8 mouse cellular contexts compared by ENCODE assay signal in genomic region chr15:78434896-78435520, GRCm38 (mm10). TPM values are rescaled to one million over a fixed set of nuclear protein-coding genes. Genes with fewer than 3 reads are reported as not detected.
DNase-seq lines count a peak whose midpoint lies in the region; ATAC-seq and TF ChIP-seq lines count a peak whose summit lies in the region.
"Had no signal": no experiment of that assay in that cellular context is flagged by ENCODE, and none has a peak within 500 bp of the region (broad histone marks: within the 10 kb centered on the region; RNA-seq: fewer than 3 reads in every experiment).

No protein-coding gene starts in this region.

- peaks cover 40% of the 10 kb centered on the region for H3K36me3 ChIP-seq in kidney, embryonic 15.5 days
- H3K36me3 ChIP-seq in ES-Bruce4 (ENCODE audit: control insufficient read depth, insufficient read depth, low read length, poor library complexity, severe bottlenecking): no peaks in the 10 kb centered on the region

- no peak for ATAC-seq in kidney, embryonic 15.5 days (replicated peaks; ENCODE audit: low FRiP score)
- ATAC-seq in inflammation-experienced regulatory T-cells, adult 6 months: no peak

- WGBS in kidney, embryonic 15.5 days: 26% methylated on average over 6 of the region's 6 CpGs

- no peak for TF ChIP-seq EP300 in ES-Bruce4 (IDR thresholded peaks at IDR 0.05; ENCODE audit: insufficient read depth, low read depth, low read length)

- H3K27ac ChIP-seq in kidney, embryonic 15.5 days: no peak overlapping the region
- no peak overlapping the region for H3K27ac ChIP-seq in ES-Bruce4 (ENCODE audit: insufficient read depth, low read length)
- H3K27ac ChIP-seq: embryonic facial prominence, embryonic 13.5 days had no signal

- peak; percentile 64 for TF ChIP-seq CTCF in ES-Bruce4 (IDR thresholded peaks at IDR 0.05; ENCODE audit: low read depth, low read length)

- no peak overlapping the region for H3K4me2 ChIP-seq in kidney, embryonic 15.5 days
- H3K4me2 ChIP-seq: embryonic facial prominence, embryonic 13.5 days had no signal

- H3K4me1 ChIP-seq in kidney, embryonic 15.5 days: peaks cover 58% of the 10 kb centered on the region
- H3K4me1 ChIP-seq in ES-Bruce4 (ENCODE audit: control insufficient read depth, insufficient read depth, low read length): peaks cover 4% of the 10 kb centered on the region

- no peak overlapping the region for H3K9ac ChIP-seq in kidney, embryonic 15.5 days
- H3K9ac ChIP-seq in ES-Bruce4 (ENCODE audit: low read depth, poor library complexity, severe bottlenecking): no peak overlapping the region
- H3K9ac ChIP-seq: embryonic facial prominence, embryonic 13.5 days had no signal

- no peaks in the 10 kb centered on the region for H3K9me3 ChIP-seq in kidney, embryonic 15.5 days (replicated peaks)
- H3K9me3 ChIP-seq in ES-Bruce4 (replicated peaks; ENCODE audit: control insufficient read depth, insufficient read depth, low read length, poor library complexity, severe bottlenecking): no peaks in the 10 kb centered on the region
- H3K9me3 ChIP-seq: embryonic facial prominence, embryonic 13.5 days had no signal

- no peak for TF ChIP-seq POLR2A in ES-Bruce4 (IDR thresholded peaks at IDR 0.05; ENCODE audit: insufficient read depth, low read length)

- no peak overlapping the region for H3K4me3 ChIP-seq in kidney, embryonic 15.5 days (replicated peaks)
- no peak overlapping the region for H3K4me3 ChIP-seq in ES-Bruce4 (ENCODE audit: low read depth, low read length)
- H3K4me3 ChIP-seq: embryonic facial prominence, embryonic 13.5 days had no signal

- peak; percentile 42 for DNase-seq in kidney, adult 9 months
- peak; percentile 66 for DNase-seq in ZHBTc4 (ENCODE audit: low read depth, low spot score)
- peak; percentile 49 to 61 for DNase-seq in kidney, postnatal 25 days
- peak; percentile 82 for DNase-seq in retina, postnatal 1 day

- no peaks in the 10 kb centered on the region for H3K27me3 ChIP-seq in kidney, embryonic 15.5 days
- H3K27me3 ChIP-seq in ES-Bruce4 (ENCODE audit: control insufficient read depth, insufficient read depth, low read length, poor library complexity, severe bottlenecking): no peaks in the 10 kb centered on the region

RNA-seq across cellular contexts. Expression of gene Kctd17, which starts 6.6 kb away (rescaled TPM):
- 40.0 and 45.8 TPM in 2 replicates for polyA plus RNA-seq in kidney, embryonic 15.5 days (2015; fragmentation: Nextera tagmentation; extraction: Ambion mirVana)
- 31.4 and 35.9 TPM in 2 replicates for polyA plus RNA-seq in ES-Bruce4 (2011; ENCODE audit: insufficient read depth, insufficient read length, low read depth, missing spikeins)
- polyA plus RNA-seq in inflammation-experienced regulatory T-cells, adult 6 months (2017; shearing (Covaris generic)): 10 to 100 TPM in 1 of 3 experiments, 1 to 10 TPM in 2; 7.5 to 14.9 (median 8.8) TPM

RNA-seq across cellular contexts. Expression of gene Mpst, which starts 28.8 kb away (rescaled TPM):
- 3.3 and 4.1 TPM in 2 replicates for polyA plus RNA-seq in kidney, embryonic 15.5 days (2015; fragmentation: Nextera tagmentation; extraction: Ambion mirVana)
- 15.4 and 18.4 TPM in 2 replicates for polyA plus RNA-seq in ES-Bruce4 (2011; ENCODE audit: insufficient read depth, insufficient read length, low read depth, missing spikeins)
- polyA plus RNA-seq in inflammation-experienced regulatory T-cells, adult 6 months (2017; shearing (Covaris generic)): 1 to 10 TPM in 2 of 3 experiments, under 1 TPM in 1; 0.63 to 3.3 (median 2.6) TPM

RNA-seq across cellular contexts. Expression of gene Tst, which starts 29.3 kb away (rescaled TPM):
- polyA plus RNA-seq in kidney, embryonic 15.5 days (2015; fragmentation: Nextera tagmentation; extraction: Ambion mirVana): 44.3 and 52.1 TPM in 2 replicates
- 9.8 and 10.5 TPM in 2 replicates for polyA plus RNA-seq in ES-Bruce4 (2011; ENCODE audit: insufficient read depth, insufficient read length, low read depth, missing spikeins)
- polyA plus RNA-seq in inflammation-experienced regulatory T-cells, adult 6 months (2017; shearing (Covaris generic)): 1 to 10 TPM; 1.8 to 5.3 (median 2.1) TPM

RNA-seq across cellular contexts. Expression of gene Tmprss6, which starts 33.4 kb away (rescaled TPM):
- 0.31 and 1.0 TPM in 2 replicates for polyA plus RNA-seq in kidney, embryonic 15.5 days (2015; fragmentation: Nextera tagmentation; extraction: Ambion mirVana)
- polyA plus RNA-seq in ES-Bruce4 (2011; ENCODE audit: insufficient read depth, insufficient read length, low read depth, missing spikeins): 0.70 TPM in 1 of 2 replicates, not detected in the other
- not detected for polyA plus RNA-seq in inflammation-experienced regulatory T-cells, adult 6 months (2017; shearing (Covaris generic))

RNA-seq across cellular contexts. Expression of gene Tex33, which starts 39.3 kb away (rescaled TPM):
- not detected in 2 replicates for polyA plus RNA-seq in kidney, embryonic 15.5 days (2015; fragmentation: Nextera tagmentation; extraction: Ambion mirVana)
- not detected in 2 replicates for polyA plus RNA-seq in ES-Bruce4 (2011; ENCODE audit: insufficient read depth, insufficient read length, low read depth, missing spikeins)
- polyA plus RNA-seq in inflammation-experienced regulatory T-cells, adult 6 months (2017; shearing (Covaris generic)): not detected
- polyA plus RNA-seq: embryonic facial prominence, embryonic 13.5 days had no signal
